Mouse (Mus musculus): ENCODE results near the gene Phf1. TPM values are rescaled to one million over a fixed set of nuclear protein-coding genes. Genes with fewer than 3 reads are reported as not detected.

Gene Phf1
- 100 to 1,000 TPM; 126 to 166 TPM for polyA plus RNA-seq (2017; shearing (Covaris generic))

GRCm38 (mm10) chr17:26932839-26933398, at the start of gene Phf1:
Gene Phf1 (plus strand): TSS chr17:26933052.

GRCm38 (mm10) chr17:26916711-26917482, 16.0 kb upstream of the Phf1 start, which contains the start of gene Kifc5b:
Gene Kifc5b (plus strand): TSS chr17:26917091.

GRCm38 (mm10) chr17:26939178-26939972, 6.5 kb downstream of the Phf1 start, which contains the start of gene Cuta:
Gene Cuta (minus strand): TSS chr17:26939569.

GRCm38 (mm10) chr17:26941031-26941789, 8.4 kb downstream of the Phf1 start, which contains the start of gene Syngap1:
Gene Syngap1 (plus strand): TSS chr17:26941253.

GRCm38 (mm10) chr17:26972703-26973574, 40.1 kb downstream of the Phf1 start, which contains the start of gene Zbtb9:
Gene Zbtb9 (plus strand): TSS chr17:26973167.

Other genes starting within 250 kb of the Phf1 start
- gene Crebrf, start 217.4 kb upstream of the Phf1 start, polyA plus RNA-seq (2017; shearing (Covaris generic)): 10 to 100 TPM; 48.9 to 66.5 TPM
- gene Bnip1, start 152.0 kb upstream of the Phf1 start, polyA plus RNA-seq (2017; shearing (Covaris generic)): 10 to 100 TPM; 27.7 to 36.1 TPM
- under 1 TPM in 1 of 2 experiments, not detected in 1; 0.43 TPM for gene Nkx2-5, start 88.0 kb upstream of the Phf1 start, polyA plus RNA-seq (2017; shearing (Covaris generic))
- gene Kifc5b, start 16.0 kb upstream of the Phf1 start, polyA plus RNA-seq (2017; shearing (Covaris generic)): 1 to 10 TPM; 2.8 to 3.2 TPM
- 100 to 1,000 TPM; 158 to 176 TPM for gene Cuta, start 6.5 kb downstream of the Phf1 start, polyA plus RNA-seq (2017; shearing (Covaris generic))
- 1 to 10 TPM in 1 of 2 experiments, under 1 TPM in 1; 0.10 to 2.4 TPM for gene Syngap1, start 8.2 kb downstream of the Phf1 start, polyA plus RNA-seq (2017; shearing (Covaris generic))
- 10 to 100 TPM; 30.0 to 37.9 TPM for gene Zbtb9, start 40.1 kb downstream of the Phf1 start, polyA plus RNA-seq (2017; shearing (Covaris generic))
- 1 to 10 TPM in 1 of 2 experiments, under 1 TPM in 1; 0.51 to 2.0 TPM for gene Bak1, start 96.0 kb downstream of the Phf1 start, polyA plus RNA-seq (2017; shearing (Covaris generic))
- 10 to 100 TPM; 16.5 to 26.6 TPM for gene Itpr3, start 124.3 kb downstream of the Phf1 start, polyA plus RNA-seq (2017; shearing (Covaris generic))
- 10 to 100 TPM; 87.5 to 96.4 TPM for gene Uqcc2, start 200.9 kb downstream of the Phf1 start, polyA plus RNA-seq (2017; shearing (Covaris generic))
- gene Ip6k3, start 234.7 kb downstream of the Phf1 start, polyA plus RNA-seq (2017; shearing (Covaris generic)): under 1 TPM; 0.06 to 0.36 TPM